Mouse (Mus musculus) stomach, embryonic 14.5 days (tissue): ENCODE measurements around the gene Ptn. TPM values are rescaled to one million over a fixed set of nuclear protein-coding genes. Genes with fewer than 3 reads are reported as not detected.

Experiments used
- ATAC-seq: fragments of 200-750 bp; cut with Nextera tagmentation; 2 replicates; pipeline ENCODE4 v1.8.0; 2017; ENCODE audit warnings: low read depth, moderate TSS enrichment; ENCODE audit not compliant: insufficient number of reproducible peaks, insufficient read depth, low FRiP score
- H3K27ac ChIP-seq: fragments of 300-500 bp; sonication (generic); 2 replicates; pipeline ENCODE4 v1.5.1; 2014; ENCODE audit warnings: mild to moderate bottlenecking, low read length, moderate library complexity, mixed read lengths
- H3K27me3 ChIP-seq: fragments of 300-500 bp; sonication (generic); 2 replicates; pipeline ENCODE4 v1.6.1; 2014; ENCODE audit warnings: low read length, control low read depth, mixed read lengths; ENCODE audit not compliant: control insufficient read depth, insufficient read depth
- H3K36me3 ChIP-seq: fragments of 300-500 bp; sonication (generic); 2 replicates; pipeline ENCODE4 v1.6.1; 2014; ENCODE audit warnings: mild to moderate bottlenecking, control low read depth, low read length, moderate library complexity, mixed read lengths; ENCODE audit not compliant: control insufficient read depth, insufficient read depth
- H3K4me1 ChIP-seq: fragments of 300-500 bp; sonication (generic); 2 replicates; pipeline ENCODE4 v1.6.1; 2014; ENCODE audit warnings: low read length, control low read depth, mixed read lengths; ENCODE audit not compliant: control insufficient read depth, insufficient read depth
- H3K4me2 ChIP-seq: fragments of 300-500 bp; sonication (generic); replicated peaks from 2 replicates; pipeline ENCODE4 v1.6.1; 2014; ENCODE audit warnings: low read depth, low read length, control low read depth
- H3K4me3 ChIP-seq: fragments of 300-500 bp; sonication (generic); 2 replicates; pipeline ENCODE4 v1.5.1; 2014; ENCODE audit warnings: low read depth, low read length, control low read depth
- H3K9ac ChIP-seq: fragments of 300-500 bp; sonication (generic); replicated peaks from 2 replicates; pipeline ENCODE4 v1.6.1; 2014; ENCODE audit warnings: low read depth, mild to moderate bottlenecking, control low read depth, low read length, moderate library complexity, mixed read lengths
- H3K9me3 ChIP-seq: fragments of 300-500 bp; sonication (generic); 2 replicates; pipeline ENCODE4 v1.6.1; 2016; ENCODE audit warnings: low read depth, low read length, control low read depth; ENCODE audit not compliant: control insufficient read depth
- WGBS: fragments of 180-500 bp; shearing (Covaris S2); extraction: QIAGEN DNeasy Blood & Tissue Kit; methylation state at CpG from one replicate; pipeline ENCODE4 v1.1.7; 2014; 5-methylcytosine and 5-hydroxymethylcytosine counted together
- microRNA-seq: library from miRNA; unstranded; fragments of <30 nt; microRNA quantifications from one replicate; pipeline ENCODE4, GENCODE M21; 2016
- polyA plus RNA-seq: library from polyadenylated mRNA; unstranded; fragments of >200 nt; fragmentation: Nextera tagmentation; extraction: Ambion mirVana; gene quantifications from 2 replicates; pipeline ENCODE4 v1.2.1, GENCODE M21; 2014

Ptn gene
- polyA plus RNA-seq, 1 experiment from 2014 or later, result 432 TPM

- WGBS, result 82% methylated on average over 11 of the region's 11 CpGs
- Histone ChIP-seq H3K27ac (no peak overlapping the region), H3K36me3 (no peaks in the 10 kb centered on the region), H3K9me3 (no peaks in the 10 kb centered on the region), H3K9ac (no peak overlapping the region), H3K4me3 (no peak overlapping the region), H3K4me1 (peaks cover 3% of the 10 kb centered on the region; the same call in 1 of the 2 replicates), H3K4me2 (no peak overlapping the region), H3K27me3 (no peaks in the 10 kb centered on the region)
- ATAC-seq, result no peak
These were observed 137.4 kb downstream of the Ptn start for GRCm38 (mm10) chr6:36672399-36673221.

- WGBS, result 61% methylated on average over 3 of the region's 3 CpGs
- Histone ChIP-seq H3K27me3 (no peaks in the 10 kb centered on the region), H3K4me2 (no peak overlapping the region), H3K27ac (no peak overlapping the region), H3K4me3 (no peak overlapping the region), H3K9me3 (no peaks in the 10 kb centered on the region), H3K9ac (no peak overlapping the region), H3K36me3 (no peaks in the 10 kb centered on the region), H3K4me1 (no peaks in the 10 kb centered on the region)
- ATAC-seq, result no peak
These were observed 138.7 kb downstream of the Ptn start for GRCm38 (mm10) chr6:36671274-36671673.

Small RNAs within 50 kb of the gene (microRNA-seq; reads per million reads assigned to microRNA genes)
- gene Gm25111, result not detected
